Mouse (Mus musculus): ENCODE measurements around the gene Itprip.

- TF ChIP-seq POLR2A (IDR thresholded peaks at IDR 0.05; ENCODE audit: borderline replicate concordance, low read depth, low read length) = no peak
- no peak for TF ChIP-seq CTCF (IDR thresholded peaks at IDR 0.05; ENCODE audit: low read depth, low read length)
Measured at GRCm38 (mm10) chr19:47881538-47881937, 37.6 kb downstream of the Itprip start.
